Mouse (Mus musculus) ES-E14 (cell line): ENCODE results near the gene Colq.

Source experiments
- HCFC1 ChIP-seq: IDR thresholded peaks from 2 replicates; pipeline ENCODE4 v1.6.1; 2012; ENCODE audit warnings: low read length, inconsistent platforms, borderline replicate concordance; ENCODE audit not compliant: insufficient read depth
- ZC3H11A ChIP-seq: IDR thresholded peaks from 2 replicates; pipeline ENCODE4 v1.6.1; 2012; ENCODE audit warnings: low read depth, mild to moderate bottlenecking, inconsistent platforms, low read length, borderline replicate concordance
- ZNF384 ChIP-seq: IDR thresholded peaks from 2 replicates; pipeline ENCODE4 v1.6.1; 2012; ENCODE audit warnings: low read depth, low read length, inconsistent platforms

DNA sequence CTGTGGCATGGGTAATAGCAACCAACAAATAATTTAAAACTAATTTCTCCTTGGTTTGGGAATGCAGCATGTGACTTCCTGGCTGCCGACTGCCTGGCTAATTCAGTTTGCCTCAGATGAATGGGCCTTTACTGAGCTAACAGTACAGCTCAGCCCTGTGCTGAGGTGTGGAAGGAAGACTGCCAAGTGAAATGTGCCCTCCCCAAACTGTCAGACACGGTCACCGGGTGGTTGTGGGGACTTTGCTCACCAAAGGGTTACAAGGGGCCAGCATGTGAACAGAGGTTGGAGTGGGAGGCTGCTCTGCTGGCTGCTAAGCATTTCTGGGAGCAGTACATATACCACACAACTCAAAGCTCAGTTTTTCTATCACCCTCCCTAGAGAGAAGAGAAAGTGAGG, 3.5 kb upstream of the Colq start:
- TF ChIP-seq HCFC1 (no peak), ZC3H11A (no peak), ZNF384 (no peak)
